Mouse (Mus musculus) MEL (cell line): ENCODE data around the gene Rpp30.

Experiments
- HCFC1 ChIP-seq: IDR thresholded peaks from 2 replicates; pipeline ENCODE4 v1.6.1; 2012; ENCODE audit warnings: low read depth, mild to moderate bottlenecking, inconsistent platforms, low read length, improper control_type of control experiment, moderate library complexity
- NELFE ChIP-seq: IDR thresholded peaks from 2 replicates; pipeline ENCODE4 v1.6.1; 2011; ENCODE audit warnings: low read depth, low read length, improper control_type of control experiment

- TF ChIP-seq HCFC1 (0 out of 2 replicates have a peak, but pooled peaks have one; percentile 18), NELFE (no peak)
Measured at GRCm38 (mm10) chr19:36090781-36091180, 7.3 kb downstream of the Rpp30 start.
